Mouse (Mus musculus): ENCODE measurements around the gene Otc.

Otc gene

DNA sequence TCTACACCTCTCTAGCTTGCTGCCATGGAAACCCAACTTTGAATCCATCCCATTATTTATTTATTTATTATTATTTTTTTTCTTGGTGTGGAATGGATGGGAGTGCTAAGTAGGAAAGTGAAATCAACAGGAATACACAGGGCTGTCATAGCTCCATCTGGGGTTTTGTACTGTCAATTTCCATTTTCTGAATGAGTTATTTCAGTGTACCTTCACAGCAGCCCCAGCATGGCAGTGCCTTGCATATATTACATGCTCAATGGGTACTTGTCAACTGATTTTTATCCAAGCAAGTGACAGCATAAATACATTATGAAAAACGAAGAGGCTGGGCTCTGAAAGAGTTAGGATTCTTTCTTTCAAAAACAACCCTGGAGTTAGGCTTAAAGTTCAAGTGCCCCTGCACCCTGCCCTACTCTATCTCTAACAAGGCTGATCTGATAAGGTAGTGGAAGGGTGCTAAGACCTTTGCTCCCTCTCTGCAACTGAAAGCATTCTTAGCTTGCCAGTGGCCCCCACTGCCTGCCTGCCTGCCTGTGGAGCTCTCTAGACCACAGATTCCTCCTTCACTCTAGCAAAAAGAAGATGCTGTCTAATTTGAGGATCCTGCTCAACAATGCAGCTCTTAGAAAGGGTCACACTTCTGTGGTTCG lies at the start of gene Otc:
Gene Otc, plus strand, starts transcription at position 454 of the 653 bp plus-strand sequence.
- DNase-seq: no peak

DNA sequence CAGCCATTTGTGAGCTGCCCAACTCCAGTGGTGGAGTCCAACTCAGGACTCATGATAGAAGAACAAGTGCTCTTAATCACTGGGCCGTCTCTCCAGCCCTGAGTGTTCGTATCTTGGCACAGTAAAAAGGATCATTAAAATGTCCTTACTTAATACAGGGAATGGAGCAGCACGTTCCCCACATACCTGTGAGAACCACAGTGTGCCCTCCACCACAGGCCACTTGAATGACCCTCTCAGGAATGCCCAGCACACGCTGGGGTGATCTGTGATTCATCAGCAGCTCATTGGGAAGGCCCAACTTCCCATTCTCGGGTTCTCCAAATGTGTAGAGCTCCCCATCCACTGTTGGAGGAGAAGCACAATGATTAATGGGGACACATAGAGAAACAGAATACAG lies 46.2 kb upstream of the Otc start:
- DNase-seq: no peak

DNA sequence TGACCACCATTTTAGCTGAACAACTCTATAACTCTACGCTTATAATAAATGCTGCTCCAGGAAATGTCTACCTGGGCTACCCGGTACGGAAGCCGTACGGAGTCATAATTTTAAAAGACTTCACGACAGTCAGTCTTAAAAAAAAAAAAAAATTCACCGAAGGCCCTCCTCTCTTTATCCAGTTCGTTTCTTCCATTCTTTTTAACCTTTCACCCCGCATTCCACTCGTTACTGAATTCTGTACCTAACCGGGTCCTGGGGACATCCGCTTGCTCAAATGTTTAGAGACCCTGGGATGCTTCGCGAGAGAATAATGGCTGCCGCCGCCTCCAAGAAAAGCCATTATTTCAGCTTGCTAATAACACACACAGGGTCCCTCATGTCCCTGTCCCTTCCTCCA lies 36.1 kb upstream of the Otc start:
- peak; percentile 51 for DNase-seq

DNA sequence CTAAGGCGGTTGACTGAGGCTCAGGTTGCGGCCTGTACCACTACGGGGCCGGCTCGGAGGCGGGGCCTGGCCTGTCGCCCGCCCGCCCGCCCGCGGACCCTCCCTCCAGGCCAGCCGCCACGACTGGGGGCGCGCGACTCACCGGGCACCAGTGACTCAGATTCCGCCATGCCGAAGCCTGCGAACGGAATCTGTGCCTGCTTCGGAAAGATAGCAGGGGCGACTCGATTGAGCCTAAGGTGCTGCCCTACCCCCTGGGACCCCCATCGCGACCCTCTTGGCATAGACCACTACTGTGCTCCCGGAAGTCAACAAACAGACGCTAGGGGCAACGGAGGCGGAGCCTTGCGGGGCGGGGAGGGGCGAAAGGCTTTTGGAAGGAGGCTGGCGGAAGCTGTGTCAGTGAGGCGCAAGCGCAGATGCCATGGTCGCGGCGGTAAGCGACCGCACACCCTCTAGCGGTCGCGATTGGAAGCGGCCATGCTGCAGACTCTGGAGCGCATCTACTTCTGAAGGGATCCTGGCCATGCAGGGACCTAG lies 35.6 kb upstream of the Otc start, which contains the start of gene Rpgr:
Gene Rpgr, minus strand, starts transcription at position 511 of the 540 bp plus-strand sequence.
- DNase-seq: peak; percentile 93

DNA sequence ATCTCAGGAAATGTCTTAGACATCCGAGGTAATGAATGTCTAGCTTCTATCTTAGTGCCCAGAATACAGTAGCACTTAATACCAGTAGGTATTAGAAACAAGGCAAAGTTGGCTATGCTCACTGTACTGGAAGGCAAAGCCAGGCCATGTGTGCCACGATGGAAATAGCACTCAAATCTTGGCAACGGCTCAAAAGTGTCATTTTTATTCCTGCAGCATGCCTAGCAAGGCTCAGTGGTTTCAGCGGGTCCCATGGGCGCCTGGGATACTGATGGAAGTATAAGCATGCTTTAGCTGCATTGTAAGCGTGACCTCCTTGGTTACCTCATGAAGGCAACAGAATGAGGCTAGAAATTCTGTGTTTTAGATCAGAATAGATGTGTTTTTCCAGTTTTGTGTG lies 32.8 kb upstream of the Otc start:
- peak; percentile 45 for DNase-seq

DNA sequence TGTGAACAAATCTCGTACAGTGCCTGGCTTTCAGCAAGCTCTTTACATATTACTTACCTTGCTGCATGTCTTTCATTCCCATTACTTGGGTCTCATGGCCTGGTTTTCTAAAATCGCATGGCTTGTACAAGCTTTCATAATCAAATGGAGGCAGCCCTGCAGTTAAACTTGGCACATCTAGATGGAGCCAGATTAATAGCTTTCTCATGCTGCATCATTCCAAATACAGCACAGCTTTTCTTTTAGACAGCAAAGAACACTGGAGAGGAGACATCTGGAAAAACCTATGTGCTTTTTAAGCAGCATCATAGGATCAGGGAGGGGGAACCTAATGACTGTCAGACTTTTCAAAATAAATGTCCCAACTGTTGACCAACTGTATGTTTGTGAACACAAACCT lies 19.1 kb upstream of the Otc start:
- peak; percentile 29 for DNase-seq

DNA sequence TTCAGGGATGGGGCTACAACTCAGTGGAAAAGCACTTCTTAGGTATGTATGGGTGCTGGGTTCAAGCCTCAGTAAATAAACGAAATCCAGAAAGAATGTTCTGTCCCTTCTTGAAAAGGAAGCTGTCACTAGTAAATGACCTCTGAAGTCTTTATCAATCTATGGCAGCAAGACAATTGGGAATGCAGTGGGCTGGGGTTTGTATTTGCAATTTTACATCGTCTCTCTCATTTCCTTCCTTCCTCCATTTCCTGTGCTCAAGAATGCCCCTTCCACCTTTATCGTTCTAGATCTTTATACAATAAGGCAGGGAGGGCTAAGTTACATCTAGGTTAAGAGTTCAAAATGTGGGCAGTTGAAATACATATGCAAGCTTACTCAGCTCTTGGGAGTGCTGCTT lies 17.5 kb upstream of the Otc start:
- no peak for DNase-seq

DNA sequence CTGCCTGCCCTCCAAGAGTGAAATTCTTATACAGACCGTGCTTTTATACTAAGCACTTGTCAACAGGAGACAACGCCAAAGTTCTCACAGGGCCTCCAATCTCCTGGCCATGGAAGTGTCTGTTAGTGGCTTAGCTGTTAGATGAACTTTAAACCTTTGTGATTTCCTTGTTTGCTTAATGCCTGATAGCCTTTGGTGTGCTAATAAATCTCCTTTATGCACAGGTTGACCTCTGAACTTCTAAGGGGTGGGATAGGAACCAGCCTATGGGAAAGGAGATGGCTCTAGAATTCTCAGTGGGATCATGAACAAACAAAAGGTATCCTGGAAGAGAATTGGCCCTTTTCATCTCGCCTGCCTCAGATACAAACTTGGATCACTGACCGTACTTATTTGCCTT lies 12.6 kb upstream of the Otc start:
- DNase-seq: no peak

DNA sequence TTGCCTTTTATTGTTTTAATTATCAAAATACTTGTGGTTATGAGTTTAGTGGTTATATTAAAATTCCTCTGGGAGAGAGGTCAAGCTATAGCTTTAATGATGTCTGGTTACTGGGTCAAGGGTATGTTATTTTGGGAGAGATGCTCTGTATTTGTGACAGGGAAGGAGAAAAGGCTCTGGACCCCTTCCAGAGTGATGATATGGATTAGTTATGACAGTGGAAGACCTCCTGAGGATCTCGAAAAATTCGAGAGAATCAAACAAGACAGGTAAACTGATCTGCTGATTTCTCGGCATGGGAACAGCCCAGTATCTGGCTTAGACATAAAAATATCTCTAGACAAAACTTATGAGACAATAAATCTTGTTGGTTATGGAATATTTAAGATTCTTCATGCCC lies 8.2 kb upstream of the Otc start:
- DNase-seq: no peak

DNA sequence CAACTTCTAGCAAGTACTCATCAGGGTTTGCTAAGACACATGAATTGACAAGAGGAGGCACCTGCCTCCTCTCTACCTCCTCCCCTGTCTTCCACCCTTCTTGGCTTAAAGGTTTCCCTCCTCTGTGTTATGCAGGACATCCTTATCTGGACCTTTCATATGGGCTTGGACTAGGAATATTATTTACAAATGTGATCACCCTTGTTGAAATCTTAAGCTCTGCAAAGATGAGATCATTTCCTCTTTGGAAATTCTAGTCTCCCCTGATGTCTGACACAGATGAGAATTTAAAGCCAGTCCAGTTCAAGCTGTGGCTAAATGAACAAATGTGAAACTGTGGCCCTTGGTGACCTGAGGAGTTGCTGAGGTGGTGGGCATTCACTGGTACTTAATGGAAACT lies 748 bp upstream of the Otc start:
- DNase-seq: no peak

DNA sequence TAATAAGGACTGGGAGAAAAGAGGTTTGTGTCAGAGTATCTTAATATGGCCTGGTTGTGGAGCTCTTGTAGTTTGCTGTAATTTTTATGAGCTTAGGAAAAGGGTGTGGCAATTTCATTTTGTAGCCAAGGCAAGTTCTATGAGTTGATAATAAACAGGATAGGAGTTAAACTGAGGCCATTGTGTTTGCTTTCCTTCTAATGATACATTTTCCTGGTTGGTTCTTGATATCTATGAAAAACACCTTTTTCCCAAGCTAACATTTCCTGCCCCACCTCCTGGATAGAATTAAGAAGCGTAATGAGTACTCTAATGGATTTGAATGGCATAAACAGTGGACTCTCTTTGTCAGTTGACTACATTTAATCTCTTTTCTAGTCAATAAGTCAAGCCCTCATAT lies 5.7 kb downstream of the Otc start:
- no peak for DNase-seq

DNA sequence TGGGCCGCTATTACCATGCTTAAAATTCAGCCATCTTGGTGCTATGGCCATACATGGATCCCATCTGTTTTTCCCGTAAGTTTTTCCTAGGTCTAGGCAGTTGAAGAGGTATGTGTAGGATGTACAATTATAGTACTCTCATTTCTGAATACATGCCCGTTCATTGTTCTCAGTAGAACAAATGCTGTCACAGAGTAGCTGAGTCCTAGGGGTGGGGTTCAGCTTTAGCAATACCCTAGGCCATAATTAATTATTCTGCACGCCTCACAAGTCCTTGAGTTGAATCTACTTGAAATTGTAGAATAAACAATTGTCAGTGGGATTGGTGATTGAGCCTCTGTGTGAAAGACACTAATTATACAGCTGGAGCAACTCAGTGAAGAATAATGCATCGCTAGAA lies 6.2 kb downstream of the Otc start:
- no peak for DNase-seq

DNA sequence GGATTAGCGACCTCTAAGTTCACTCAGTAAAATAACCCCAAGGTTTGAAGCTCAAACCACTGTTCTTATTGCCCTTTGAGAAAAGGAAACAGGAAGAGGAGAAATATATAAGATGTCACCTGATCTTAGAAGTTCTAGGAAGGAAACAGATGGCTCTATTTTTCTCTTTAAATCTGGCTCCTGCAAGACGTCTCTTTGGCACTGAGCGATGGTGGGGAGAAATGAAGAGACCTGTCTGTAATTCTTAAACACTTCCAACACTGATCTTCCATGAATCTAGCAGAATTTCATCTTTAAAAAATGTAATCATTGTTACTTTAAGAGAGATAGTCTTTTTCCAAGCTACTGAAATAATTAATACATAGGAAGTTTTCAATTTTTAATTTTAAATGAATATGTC lies 16.2 kb downstream of the Otc start:
- peak; percentile 4 for DNase-seq

DNA sequence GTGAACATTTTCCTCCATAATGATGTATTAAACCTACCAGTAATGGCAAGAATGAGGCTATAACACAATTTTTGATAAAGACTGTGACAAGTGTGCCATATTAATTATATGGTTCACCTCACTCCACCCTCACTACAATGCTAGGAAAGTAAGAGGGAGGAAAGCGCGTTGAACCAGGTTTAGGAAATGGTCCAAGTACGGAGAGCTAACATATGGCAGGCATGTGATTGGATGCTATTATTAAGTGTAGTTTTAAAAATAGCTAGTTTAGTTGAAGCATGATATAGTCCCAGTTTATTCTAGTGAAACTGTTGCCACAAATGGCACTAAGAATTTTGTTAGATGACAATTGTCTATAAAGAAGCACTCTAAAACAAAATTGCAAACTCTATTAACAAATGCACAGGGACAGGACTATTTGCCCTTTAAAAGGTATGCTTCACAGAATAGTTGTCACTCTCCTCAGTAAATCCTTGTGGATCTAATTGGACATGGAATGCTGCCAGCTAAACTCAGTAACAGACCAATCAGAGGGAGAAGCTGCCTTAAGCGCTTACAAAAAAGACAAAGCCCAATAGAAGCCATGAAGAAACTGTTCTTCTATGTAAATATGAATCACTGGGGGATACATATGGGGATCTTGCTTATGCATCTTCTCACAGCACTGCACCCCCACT lies 16.8 kb downstream of the Otc start:
- peak; percentile 76 for DNase-seq

DNA sequence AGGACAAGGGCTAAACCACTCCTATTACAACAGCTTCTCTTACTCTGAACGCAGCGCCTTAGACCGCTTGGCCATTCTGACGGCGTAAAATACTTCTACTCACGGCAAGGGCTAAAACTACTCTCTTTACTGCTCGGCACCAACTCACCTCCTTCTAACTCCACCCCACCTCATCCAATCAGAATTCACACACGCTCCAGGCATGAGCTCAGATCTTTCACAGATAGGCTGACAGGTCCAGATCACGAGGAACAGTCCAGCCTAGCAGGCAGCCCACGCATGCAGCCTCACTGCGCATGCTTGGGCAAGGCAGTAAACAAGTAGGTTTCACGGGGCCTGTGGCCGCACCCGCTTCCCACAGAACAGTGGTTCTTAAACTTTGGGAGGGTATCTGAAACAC lies 45.2 kb downstream of the Otc start:
- no peak for DNase-seq

DNA sequence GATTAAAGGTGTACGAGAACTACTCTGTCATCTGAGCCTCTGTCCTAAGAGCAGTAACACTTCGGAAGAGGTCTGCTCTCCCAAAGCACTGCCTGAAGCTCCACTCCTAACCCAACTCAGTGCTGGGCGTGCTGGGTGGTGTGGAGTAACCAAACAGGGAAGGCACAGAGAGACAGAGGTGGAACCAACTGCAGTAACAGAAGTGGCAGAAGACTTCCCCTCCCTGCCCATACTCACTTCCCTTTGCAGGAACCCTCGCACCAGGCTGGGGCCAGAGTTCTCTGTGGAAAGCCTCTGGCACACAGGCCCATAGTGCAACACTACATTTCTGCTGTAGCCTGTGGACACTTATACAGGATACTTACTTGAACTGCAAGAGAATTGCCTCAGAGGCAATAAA lies 66.1 kb downstream of the Otc start:
- no peak for DNase-seq

DNA sequence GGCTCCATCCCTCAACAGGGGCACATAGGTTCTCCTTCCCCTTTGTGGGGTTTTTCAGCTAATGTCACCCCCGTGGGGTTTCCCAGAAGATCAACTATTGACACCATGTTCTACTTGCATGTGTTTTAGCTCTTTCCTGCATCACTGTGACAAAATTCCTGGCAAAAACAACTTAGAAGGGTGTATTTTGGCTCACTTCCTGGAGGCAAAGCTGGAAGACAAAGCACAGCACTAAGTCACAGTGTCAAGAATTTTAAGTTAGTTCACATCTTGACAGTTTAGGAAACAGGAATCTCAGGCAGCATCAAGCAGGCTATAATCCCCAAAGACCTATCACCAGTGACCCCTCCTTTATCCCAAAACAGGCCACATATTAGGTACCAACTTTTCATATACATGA lies 78.1 kb downstream of the Otc start:
- DNase-seq: no peak

DNA sequence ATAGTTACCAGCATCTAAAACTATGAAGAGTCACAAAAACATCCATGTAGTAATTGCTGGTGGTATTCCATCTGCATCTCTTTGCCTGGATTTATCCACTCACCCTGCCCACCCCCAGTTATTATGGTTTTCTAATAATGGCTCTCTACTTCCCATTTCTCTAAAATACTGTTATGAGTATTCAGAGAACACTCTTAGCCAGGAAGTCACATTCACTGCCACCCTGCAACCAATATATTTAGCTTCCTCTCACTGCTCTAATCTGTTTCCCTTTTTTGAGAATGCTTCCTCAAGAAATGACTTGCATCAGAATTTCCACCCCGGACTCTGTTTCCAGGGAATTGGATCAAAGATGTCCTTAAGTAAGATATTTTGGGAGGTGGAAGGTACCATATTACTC lies 79.6 kb downstream of the Otc start:
- no peak for DNase-seq

DNA sequence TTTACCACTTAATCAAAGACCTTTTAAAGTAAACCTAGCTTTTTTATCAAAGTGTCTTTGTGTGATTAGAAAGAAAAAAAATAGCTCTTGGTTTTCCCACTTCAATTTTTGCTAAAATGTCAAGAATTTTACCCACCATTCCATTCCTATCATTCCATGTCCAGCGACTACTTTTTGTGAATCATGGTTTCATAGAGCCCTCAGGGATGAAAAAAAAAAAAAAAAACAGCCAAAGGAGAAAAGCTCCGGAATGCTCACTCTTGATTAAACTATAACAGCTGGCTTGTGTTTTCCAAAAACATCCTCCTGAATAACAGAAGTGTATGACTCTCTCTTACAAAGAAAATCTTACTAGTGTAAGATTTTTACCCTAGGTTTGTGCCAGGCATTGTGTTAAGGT lies 84.7 kb downstream of the Otc start:
- DNase-seq: no peak

DNA sequence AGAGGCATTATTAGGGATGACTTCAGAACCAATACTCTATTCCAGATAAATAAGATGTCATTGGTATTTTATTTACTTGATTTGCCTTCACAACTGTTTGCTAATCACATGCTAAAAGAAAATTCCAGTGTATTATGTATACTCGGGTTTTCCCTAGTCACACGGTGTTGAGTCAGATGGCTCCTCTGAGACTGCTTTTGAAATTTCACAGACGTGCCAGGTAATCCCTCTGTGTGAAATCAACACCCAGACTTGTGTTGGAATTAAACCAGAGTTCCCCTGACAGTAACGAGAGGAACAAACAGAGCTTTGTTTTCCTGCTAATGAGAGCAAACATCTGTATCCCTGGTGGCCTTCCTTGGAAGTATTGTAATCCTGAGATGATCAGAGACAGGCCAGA lies 103.8 kb downstream of the Otc start:
- no peak for DNase-seq

Measured in cerebellum, adult 9-10 months (tissue).